Mouse (Mus musculus) central nervous system, embryonic 18 days (tissue): Measurements from ENCODE around the gene Krtap24-1. TPM values are rescaled to one million over a fixed set of nuclear protein-coding genes. Genes with fewer than 3 reads are reported as not detected.

Experiments
- polyA plus RNA-seq: library from polyadenylated mRNA; depleted of rRNA; stranded (reverse); fragments of >200 nt; gene quantifications from 2 replicates; pipeline ENCODE4 v1.2.3, GENCODE M21; 2012; rRNA removed

Krtap24-1 gene
- polyA plus RNA-seq = not detected in 2 replicates

GRCm38 (mm10) chr16:88611922-88612321, at the start of gene Krtap24-1:
Gene Krtap24-1 (minus strand): TSS chr16:88612279.

DNA sequence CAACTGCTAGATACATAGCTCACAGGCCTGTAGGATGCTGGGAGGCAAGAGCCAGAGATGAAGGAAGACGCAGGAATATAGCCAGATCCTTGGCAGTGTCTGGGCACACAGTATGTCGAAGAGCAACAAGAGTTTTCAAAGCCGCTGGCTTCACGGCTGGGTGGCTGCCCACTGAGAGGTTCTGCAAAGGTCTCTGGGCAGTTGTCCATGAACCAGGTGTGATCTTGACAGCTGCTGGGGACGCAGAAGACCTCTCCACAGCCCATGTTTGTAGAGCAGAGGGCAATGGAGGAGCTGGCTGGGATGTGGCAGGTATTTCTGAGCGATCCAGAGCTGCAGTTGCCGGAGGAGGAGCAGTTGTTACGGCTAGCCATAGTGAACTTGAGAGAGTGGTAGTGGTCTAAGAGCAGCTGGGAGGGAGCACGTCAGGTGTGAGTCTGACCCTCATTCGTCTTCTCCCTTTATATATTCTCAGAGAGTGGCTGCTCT, 35.3 kb upstream of the Krtap24-1 start, which contains the start of gene Krtap26-1:
Krtap26-1 (minus strand) TSS at position 439 of the 489 bp plus-strand sequence.

DNA sequence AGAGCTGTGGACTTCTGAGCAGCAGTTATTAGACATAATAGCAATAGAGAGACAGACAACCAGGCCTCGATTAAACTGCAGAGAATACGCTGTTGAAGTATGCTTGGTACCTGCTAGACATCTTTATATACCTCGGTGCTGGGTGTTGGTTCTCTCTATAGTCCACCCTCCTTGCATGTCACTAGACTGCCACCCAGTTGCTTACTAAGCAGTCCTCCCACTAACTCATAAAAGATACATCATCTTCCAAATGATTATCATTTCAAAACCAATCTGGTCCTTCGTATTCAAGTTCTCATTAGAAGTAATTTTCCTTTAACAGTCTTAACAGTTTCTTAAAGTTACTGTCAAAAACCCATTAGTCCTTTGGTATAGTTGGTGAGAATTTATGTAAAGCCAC, 15.5 kb upstream of the Krtap24-1 start, which contains the start of gene 2310079G19Rik:
2310079G19Rik (minus strand) TSS at position 101 of the 400 bp plus-strand sequence.

DNA sequence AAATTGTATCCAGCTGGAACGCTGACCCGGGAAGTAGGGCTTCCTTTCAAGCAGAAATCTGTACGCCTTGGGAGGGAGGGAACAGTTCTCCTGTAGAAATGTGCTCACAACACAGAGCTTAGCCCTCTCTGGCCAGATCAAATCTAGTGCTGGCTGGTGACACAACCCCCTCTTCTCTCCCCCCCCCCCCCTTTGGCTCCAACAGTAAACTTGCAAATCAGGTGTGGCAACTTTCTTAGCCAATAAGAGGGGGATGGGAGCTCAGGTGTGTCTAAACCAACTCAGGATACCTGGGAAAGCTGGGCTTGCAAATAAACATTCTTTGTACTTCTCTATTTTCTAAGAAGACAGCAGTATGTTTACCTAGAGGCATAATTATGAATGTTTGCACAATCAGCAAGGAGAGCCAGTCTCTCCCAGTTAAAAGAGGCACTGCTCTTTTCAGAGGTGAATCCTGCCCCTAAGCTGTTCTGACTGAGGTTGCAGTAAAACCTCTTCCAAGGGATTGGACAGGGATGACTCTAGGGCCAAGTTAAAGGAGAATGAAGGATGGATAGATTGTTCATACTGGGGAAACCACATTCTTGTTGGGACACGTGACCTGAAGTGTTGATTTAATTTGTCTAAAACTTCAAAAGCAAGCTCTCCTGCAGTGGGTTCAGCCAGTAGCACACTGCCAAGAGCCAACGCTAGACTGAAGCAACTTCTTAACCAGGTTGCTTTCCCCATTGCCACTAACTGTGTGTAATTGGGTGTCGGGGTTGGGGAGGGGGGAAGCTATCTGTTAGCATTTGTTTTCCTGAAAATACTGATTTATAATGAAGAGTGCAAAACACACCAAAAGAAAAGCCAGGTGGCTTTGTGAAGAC, 48.8 kb downstream of the Krtap24-1 start, which contains the start of gene Cldn8:
Cldn8 (minus strand) TSS at position 139 of the 869 bp plus-strand sequence.

Other genes starting within 250 kb of the Krtap24-1 start
- gene Cldn17, start 105.3 kb downstream of the Krtap24-1 start, polyA plus RNA-seq = 0.04 TPM in 1 of 2 replicates, not detected in the other
- not detected in 2 replicates for gene Cldn8, start 49.1 kb downstream of the Krtap24-1 start, polyA plus RNA-seq
- gene 2310079G19Rik, start 15.4 kb upstream of the Krtap24-1 start, polyA plus RNA-seq = not detected in 2 replicates
- gene Krtap26-1, start 35.5 kb upstream of the Krtap24-1 start, polyA plus RNA-seq = not detected in 2 replicates
- not detected in 2 replicates for gene Krtap27-1, start 59.4 kb upstream of the Krtap24-1 start, polyA plus RNA-seq
- not detected in 2 replicates for gene 2310061N02Rik, start 95.7 kb upstream of the Krtap24-1 start, polyA plus RNA-seq
- gene Krtap13-1, start 116.6 kb upstream of the Krtap24-1 start, polyA plus RNA-seq = not detected in 2 replicates
- gene Krtap13, start 139.4 kb upstream of the Krtap24-1 start, polyA plus RNA-seq = not detected in 2 replicates
- gene 2310034C09Rik, start 146.6 kb upstream of the Krtap24-1 start, polyA plus RNA-seq = not detected in 2 replicates
- not detected in 2 replicates for gene 2310057N15Rik, start 161.9 kb upstream of the Krtap24-1 start, polyA plus RNA-seq
- gene Gm5965, start 165.6 kb upstream of the Krtap24-1 start, polyA plus RNA-seq = not detected in 2 replicates
- not detected in 2 replicates for gene Gm20741, start 199.9 kb upstream of the Krtap24-1 start, polyA plus RNA-seq
- gene Krtap15, start 207.9 kb upstream of the Krtap24-1 start, polyA plus RNA-seq = not detected in 2 replicates
- not detected in 2 replicates for gene Krtap14, start 213.9 kb upstream of the Krtap24-1 start, polyA plus RNA-seq